7 mouse cellular contexts compared by ENCODE assay signal in genomic region chr9:20857131-20857530, GRCm38 (mm10). TPM values are rescaled to one million over a fixed set of nuclear protein-coding genes. Genes with fewer than 3 reads are reported as not detected.
A peak's percentile ranks its signal among the peaks of the same experiment; 100 is the strongest.
DNase-seq lines count a peak whose midpoint lies in the region; ATAC-seq lines count a peak whose summit lies in the region.

No protein-coding gene starts in this region.

- peak; percentile 97 for ATAC-seq in common myeloid progenitor, adult 5-6 weeks (replicated peaks; ENCODE audit: low read depth, poor library complexity, severe bottlenecking)

- peak; percentile 59 for DNase-seq in urinary bladder, postnatal 14 days (ENCODE audit: low spot score)
- DNase-seq in urinary bladder, postnatal 10 days (ENCODE audit: low spot score): no peak
- DNase-seq in kidney, postnatal 14 days: peak; percentile 68
- DNase-seq in retina, postnatal 1 day: peak; percentile 55
- no peak for DNase-seq in right cerebral cortex, postnatal 36 days (ENCODE audit: low spot score in 2 of 2)
- no peak for DNase-seq in urinary bladder, adult 18-20 months (ENCODE audit: low spot score in 2 of 2)

RNA-seq across cellular contexts. Expression of gene A230050P20Rik, which starts 11.3 kb away (rescaled TPM):
- 25.7 and 27.9 TPM in 2 replicates for total RNA-seq in common myeloid progenitor, adult 5-6 weeks (2017)

RNA-seq across cellular contexts. Expression of gene Angptl6, which starts 22.4 kb away (rescaled TPM):
- total RNA-seq in common myeloid progenitor, adult 5-6 weeks (2017): 0.50 and 1.7 TPM in 2 replicates

RNA-seq across cellular contexts. Expression of gene Ppan, which starts 30.8 kb away (rescaled TPM):
- total RNA-seq in common myeloid progenitor, adult 5-6 weeks (2017): 140 and 152 TPM in 2 replicates

RNA-seq across cellular contexts. Expression of gene Rdh8, which starts 38.8 kb away (rescaled TPM):
- total RNA-seq in common myeloid progenitor, adult 5-6 weeks (2017): not detected in 2 replicates

RNA-seq across cellular contexts. Expression of gene Eif3g, which starts 41.3 kb away (rescaled TPM):
- total RNA-seq in common myeloid progenitor, adult 5-6 weeks (2017): 188 and 215 TPM in 2 replicates

Comparison
In these comparisons a context has a peak if more than half of its experiments do, and no peak if none do; other contexts are left out.
1. DNase-seq: peak in urinary bladder, postnatal 14 days (single experiment), kidney, postnatal 14 days (single experiment) and retina, postnatal 1 day (single experiment); none in urinary bladder, postnatal 10 days (single experiment), right cerebral cortex, postnatal 36 days (0 of 2) and urinary bladder, adult 18-20 months (0 of 2).